Mouse (Mus musculus): ENCODE results near the gene Myo18b.

DNA sequence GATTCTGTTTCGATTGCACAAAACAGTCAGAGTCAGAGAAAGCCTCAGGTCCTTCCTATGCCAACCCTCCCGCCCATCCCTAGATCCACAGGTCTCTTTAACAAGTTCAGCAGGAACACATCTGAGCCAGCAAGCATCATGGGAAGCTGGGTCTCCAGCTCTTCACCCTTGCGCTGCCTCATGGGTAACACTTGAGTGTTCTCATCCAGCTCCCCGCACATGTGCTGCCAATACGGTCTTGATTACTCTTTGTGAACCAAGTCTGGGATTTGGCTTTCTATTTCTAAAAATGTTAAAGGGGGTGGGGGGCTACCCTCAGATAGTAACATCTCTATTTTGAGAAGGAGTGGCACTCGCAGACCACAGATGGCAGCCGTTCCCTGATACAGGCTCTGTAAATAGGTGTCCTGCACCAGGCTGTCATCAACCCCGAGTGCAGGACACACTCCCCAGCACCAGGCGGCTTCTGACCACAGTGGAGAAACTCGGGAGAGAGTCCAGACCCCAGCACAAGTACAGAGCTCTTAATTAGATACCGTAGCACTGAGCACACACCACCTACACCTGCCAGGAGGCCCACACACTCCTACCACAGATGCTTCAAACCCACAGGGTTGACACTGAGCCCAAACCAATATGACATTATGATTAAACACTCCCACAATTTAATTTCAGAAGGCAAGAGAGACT is 36.9 kb upstream of the Myo18b start:
- no peak for TF ChIP-seq POLR2A (IDR thresholded peaks at IDR 0.05; ENCODE audit: borderline replicate concordance, insufficient read depth, low read length)
- no peak for TF ChIP-seq CTCF (IDR thresholded peaks at IDR 0.05; ENCODE audit: borderline replicate concordance, insufficient read depth, low read depth, low read length)
